Mouse (Mus musculus): ENCODE data around the gene Tsc22d1. TPM values are rescaled to one million over a fixed set of nuclear protein-coding genes. Genes with fewer than 3 reads are reported as not detected.

The Tsc22d1 gene
- 1,170 and 2,561 TPM in 2 replicates for polyA plus RNA-seq (2012; ENCODE audit: insufficient read depth, low replicate concordance)

DNA sequence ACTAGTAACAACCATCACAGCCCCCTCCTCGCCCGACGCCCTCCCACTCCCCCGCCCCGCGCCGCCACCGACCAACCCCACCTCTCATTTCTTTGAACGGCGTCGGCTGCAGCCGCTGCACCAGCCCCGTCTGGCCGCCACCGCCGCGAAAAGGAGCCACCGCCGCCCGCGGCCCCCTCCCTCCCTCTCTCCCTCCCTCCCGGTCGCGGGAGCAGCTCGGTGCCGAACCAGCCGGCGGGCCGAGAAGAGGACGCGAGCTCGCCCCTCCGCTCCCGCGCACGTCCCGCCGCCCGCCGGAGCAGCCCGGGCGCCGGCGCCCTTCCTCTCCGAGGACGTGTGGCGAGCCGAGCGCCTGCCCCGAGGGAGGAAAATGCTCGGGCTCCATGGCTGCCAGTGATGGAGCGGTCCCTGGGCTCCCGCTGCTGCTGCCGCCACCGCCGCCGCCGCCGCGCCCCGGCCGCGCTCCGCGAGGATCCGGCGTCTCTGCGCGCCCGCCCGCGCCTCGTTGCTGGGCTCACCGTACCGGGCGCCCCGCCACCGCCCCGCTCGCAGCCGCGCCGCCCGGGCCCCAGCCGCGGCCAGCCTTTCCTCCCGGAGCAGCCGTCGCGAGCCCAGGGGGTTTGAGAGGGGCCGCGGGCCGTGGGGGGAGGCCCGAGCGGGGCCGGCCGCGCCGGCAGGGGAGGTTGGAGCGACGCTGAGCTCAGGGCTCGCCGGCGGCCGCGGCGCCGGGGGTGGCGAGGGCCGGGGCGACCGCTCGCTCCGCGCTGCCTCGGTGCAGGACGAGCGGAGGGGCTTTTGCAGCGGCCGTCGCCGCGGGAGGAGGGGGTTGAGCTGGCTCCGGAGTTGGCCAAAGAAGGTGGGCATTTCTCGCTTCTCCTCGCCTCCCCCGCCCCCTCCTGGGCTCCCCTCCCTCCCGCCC lies at the start of gene Tsc22d1:
Gene Tsc22d1 (plus strand): TSS at position 100 of the 919 bp plus-strand sequence.
- H3K36me3 ChIP-seq (replicated peaks; ENCODE audit: low read length), result peaks cover 28% of the 10 kb centered on the region
- TF ChIP-seq FLI1 (IDR thresholded peaks at IDR 0.05; ENCODE audit: low read length) (no peak), GATA1 (IDR thresholded peaks at IDR 0.05; ENCODE audit: borderline replicate concordance, low read length) (no peak)
- peak within 1 kb of the TSS; percentile 96 for H3K4me3 ChIP-seq (replicated peaks)
- H3K27me3 ChIP-seq (replicated peaks), result peaks cover 63% of the 10 kb centered on the region
- H3K9me3 ChIP-seq, result peaks cover 26% of the 10 kb centered on the region
- peaks cover 28% of the 10 kb centered on the region for H3K4me1 ChIP-seq

DNA sequence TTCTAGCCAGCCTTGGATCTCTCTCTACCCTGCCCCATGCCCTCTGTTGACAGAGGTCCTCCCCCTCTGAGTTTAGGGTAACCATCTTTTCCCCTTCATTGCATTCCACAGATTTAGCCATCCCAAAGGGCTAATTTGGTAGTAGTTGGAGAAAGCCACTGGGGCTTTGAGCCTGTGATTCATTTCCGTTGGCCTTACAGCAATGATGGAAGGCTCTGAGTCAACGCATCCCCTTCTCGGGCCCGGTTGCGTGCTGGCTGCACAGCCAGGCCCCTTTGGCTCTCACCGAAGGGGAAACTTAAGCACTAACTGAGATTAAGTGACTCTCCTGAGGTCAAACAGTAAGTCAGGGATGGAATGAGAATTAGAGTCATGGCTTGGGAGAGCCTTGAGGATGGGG lies 41.1 kb upstream of the Tsc22d1 start:
- Histone ChIP-seq H3K27me3 (replicated peaks) (no peaks in the 10 kb centered on the region), H3K4me3 (replicated peaks) (no peak overlapping the region), H3K9me3 (no peaks in the 10 kb centered on the region), H3K4me1 (no peaks in the 10 kb centered on the region), H3K36me3 (replicated peaks; ENCODE audit: low read length) (no peaks in the 10 kb centered on the region)
- TF ChIP-seq GATA1 (IDR thresholded peaks at IDR 0.05; ENCODE audit: borderline replicate concordance, low read length), result no peak
- TF ChIP-seq FLI1 (IDR thresholded peaks at IDR 0.05; ENCODE audit: low read length), result no peak

DNA sequence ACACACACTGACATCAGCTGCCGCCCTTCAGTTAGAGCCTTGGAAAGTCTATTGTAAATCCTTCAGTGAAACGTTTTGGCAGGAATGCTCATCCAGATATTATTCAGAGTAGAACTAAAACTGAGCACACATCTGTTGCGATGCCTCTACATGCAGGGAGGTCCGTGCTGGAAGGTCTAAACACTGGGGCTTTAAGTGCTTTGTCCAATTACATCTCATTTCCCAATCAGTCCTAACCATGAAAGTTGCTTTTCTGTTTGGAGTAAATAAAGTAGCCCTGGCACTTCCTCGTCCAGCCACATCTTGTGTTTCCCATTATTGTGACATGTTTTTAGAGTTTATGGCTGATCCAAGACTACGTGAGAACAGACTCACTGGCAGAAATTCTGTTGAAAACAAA lies 40.2 kb upstream of the Tsc22d1 start:
- H3K27me3 ChIP-seq (replicated peaks), result no peaks in the 10 kb centered on the region
- H3K4me3 ChIP-seq (replicated peaks), result no peak overlapping the region
- H3K36me3 ChIP-seq (replicated peaks; ENCODE audit: low read length), result no peaks in the 10 kb centered on the region
- TF ChIP-seq GATA1 (IDR thresholded peaks at IDR 0.05; ENCODE audit: borderline replicate concordance, low read length) (no peak), FLI1 (IDR thresholded peaks at IDR 0.05; ENCODE audit: low read length) (no peak)
- no peaks in the 10 kb centered on the region for H3K4me1 ChIP-seq
- H3K9me3 ChIP-seq, result no peaks in the 10 kb centered on the region

DNA sequence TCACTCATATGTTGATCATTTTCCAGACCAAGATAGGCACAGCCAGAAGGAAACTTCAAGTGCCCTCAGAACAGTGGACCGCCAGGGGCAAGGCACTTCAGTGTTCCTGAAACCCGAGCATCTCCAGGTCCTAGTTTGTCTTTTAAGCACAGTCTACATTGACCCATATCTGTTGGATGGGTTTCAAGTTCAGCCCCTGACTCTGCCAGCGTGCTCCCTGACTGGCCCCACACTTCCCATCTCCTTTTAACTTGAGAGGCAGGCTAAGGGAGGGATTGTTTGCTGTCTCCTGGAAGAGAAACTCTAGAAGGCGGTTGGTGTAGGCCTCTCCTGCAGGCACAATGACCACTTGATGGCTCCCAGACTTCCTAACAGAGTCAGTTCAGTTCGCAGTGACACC lies 38.2 kb upstream of the Tsc22d1 start:
- H3K27me3 ChIP-seq (replicated peaks), result no peaks in the 10 kb centered on the region
- TF ChIP-seq FLI1 (IDR thresholded peaks at IDR 0.05; ENCODE audit: low read length) (no peak), GATA1 (IDR thresholded peaks at IDR 0.05; ENCODE audit: borderline replicate concordance, low read length) (no peak)
- no peaks in the 10 kb centered on the region for H3K36me3 ChIP-seq (replicated peaks; ENCODE audit: low read length)
- H3K4me1 ChIP-seq, result no peaks in the 10 kb centered on the region
- H3K4me3 ChIP-seq (replicated peaks), result no peak overlapping the region
- H3K9me3 ChIP-seq, result peaks cover 8% of the 10 kb centered on the region; the same call in 1 of the 2 replicates

- TF ChIP-seq FLI1 (IDR thresholded peaks at IDR 0.05; ENCODE audit: low read length) (no peak), GATA1 (IDR thresholded peaks at IDR 0.05; ENCODE audit: borderline replicate concordance, low read length) (no peak)
- Histone ChIP-seq H3K4me3 (replicated peaks) (no peak overlapping the region), H3K9me3 (peaks cover 8% of the 10 kb centered on the region; the same call in 1 of the 2 replicates), H3K4me1 (no peaks in the 10 kb centered on the region), H3K36me3 (replicated peaks; ENCODE audit: low read length) (no peaks in the 10 kb centered on the region), H3K27me3 (replicated peaks) (no peaks in the 10 kb centered on the region)
Measured at GRCm38 (mm10) chr14:76379411-76379810, 35.4 kb upstream of the Tsc22d1 start.

DNA sequence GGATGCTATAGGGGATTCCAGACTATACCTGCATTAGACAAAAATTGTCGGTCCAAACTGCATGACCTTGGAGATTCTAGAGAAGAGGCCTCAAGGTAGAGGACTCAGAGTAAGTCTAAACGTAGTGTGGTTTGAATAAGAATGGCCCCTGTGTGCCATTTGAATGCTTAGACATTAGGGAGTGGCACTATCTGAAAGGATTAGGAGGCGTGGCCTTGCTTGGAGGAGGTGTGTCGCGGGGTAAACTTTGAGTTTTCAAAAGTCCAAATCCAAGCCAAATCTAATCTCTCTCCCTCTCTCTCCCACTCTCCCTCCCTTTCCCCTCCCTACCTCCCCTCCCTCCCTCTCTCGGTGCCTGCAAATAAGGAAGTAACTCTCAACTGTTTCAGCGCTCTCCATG lies 26.7 kb upstream of the Tsc22d1 start:
- H3K4me3 ChIP-seq (replicated peaks), result no peak overlapping the region
- no peak for TF ChIP-seq FLI1 (IDR thresholded peaks at IDR 0.05; ENCODE audit: low read length)
- TF ChIP-seq GATA1 (IDR thresholded peaks at IDR 0.05; ENCODE audit: borderline replicate concordance, low read length), result no peak
- no peaks in the 10 kb centered on the region for H3K4me1 ChIP-seq
- no peaks in the 10 kb centered on the region for H3K36me3 ChIP-seq (replicated peaks; ENCODE audit: low read length)
- H3K9me3 ChIP-seq, result peaks cover 20% of the 10 kb centered on the region
- H3K27me3 ChIP-seq (replicated peaks), result no peaks in the 10 kb centered on the region

- Histone ChIP-seq H3K4me3 (replicated peaks) (no peak overlapping the region), H3K4me1 (no peaks in the 10 kb centered on the region), H3K36me3 (replicated peaks; ENCODE audit: low read length) (no peaks in the 10 kb centered on the region), H3K9me3 (0 out of 2 replicates have a peak, but pooled peaks cover 2% of the 10 kb centered on the region), H3K27me3 (replicated peaks) (peaks cover 1% of the 10 kb centered on the region)
- no peak for TF ChIP-seq FLI1 (IDR thresholded peaks at IDR 0.05; ENCODE audit: low read length)
- no peak for TF ChIP-seq GATA1 (IDR thresholded peaks at IDR 0.05; ENCODE audit: borderline replicate concordance, low read length)
Measured at GRCm38 (mm10) chr14:76398251-76398650, 16.5 kb upstream of the Tsc22d1 start.

GRCm38 (mm10) chr14:76402574-76402973 lies 12.2 kb upstream of the Tsc22d1 start:
- Histone ChIP-seq H3K9me3 (no peaks in the 10 kb centered on the region), H3K4me1 (no peaks in the 10 kb centered on the region), H3K4me3 (replicated peaks) (no peak overlapping the region), H3K36me3 (replicated peaks; ENCODE audit: low read length) (no peaks in the 10 kb centered on the region), H3K27me3 (replicated peaks) (peaks cover 6% of the 10 kb centered on the region)
- TF ChIP-seq GATA1 (IDR thresholded peaks at IDR 0.05; ENCODE audit: borderline replicate concordance, low read length) (no peak), FLI1 (IDR thresholded peaks at IDR 0.05; ENCODE audit: low read length) (no peak)

GRCm38 (mm10) chr14:76409111-76409510 lies 5.7 kb upstream of the Tsc22d1 start:
- H3K36me3 ChIP-seq (replicated peaks; ENCODE audit: low read length), result no peaks in the 10 kb centered on the region
- no peak overlapping the region for H3K4me3 ChIP-seq (replicated peaks)
- TF ChIP-seq FLI1 (IDR thresholded peaks at IDR 0.05; ENCODE audit: low read length) (no peak), GATA1 (IDR thresholded peaks at IDR 0.05; ENCODE audit: borderline replicate concordance, low read length) (no peak)
- H3K9me3 ChIP-seq, result no peaks in the 10 kb centered on the region
- peaks cover 25% of the 10 kb centered on the region for H3K27me3 ChIP-seq (replicated peaks)
- H3K4me1 ChIP-seq, result peaks cover 9% of the 10 kb centered on the region

- Histone ChIP-seq H3K36me3 (replicated peaks; ENCODE audit: low read length) (peaks cover 27% of the 10 kb centered on the region), H3K9me3 (peaks cover 26% of the 10 kb centered on the region), H3K27me3 (replicated peaks) (peaks cover 61% of the 10 kb centered on the region), H3K4me3 (replicated peaks) (peak overlapping the region; percentile 96), H3K4me1 (peaks cover 28% of the 10 kb centered on the region)
- TF ChIP-seq GATA1 (IDR thresholded peaks at IDR 0.05; ENCODE audit: borderline replicate concordance, low read length), result no peak
- TF ChIP-seq FLI1 (IDR thresholded peaks at IDR 0.05; ENCODE audit: low read length), result no peak
Measured at GRCm38 (mm10) chr14:76413773-76414121, 1.0 kb upstream of the Tsc22d1 start.
